ENCODE assay signal across 7 mouse cellular contexts in genomic region chr7:44983085-44983484, GRCm38 (mm10). TPM values are rescaled to one million over a fixed set of nuclear protein-coding genes. Genes with fewer than 3 reads are reported as not detected.
A peak's percentile ranks its signal among the peaks of the same experiment; 100 is the strongest.
DNase-seq lines count a peak whose midpoint lies in the region; ATAC-seq and TF ChIP-seq lines count a peak whose summit lies in the region.

No protein-coding gene starts in this region.

- H3K4me3 ChIP-seq in forebrain, postnatal 0 days (ENCODE audit: low read depth, low read length) = no peak overlapping the region
- no peak overlapping the region for H3K4me3 ChIP-seq in hindbrain, embryonic 11.5 days (ENCODE audit: low read depth, low read length)

- no peaks in the 10 kb centered on the region for H3K9me3 ChIP-seq in forebrain, postnatal 0 days (ENCODE audit: low read length)
- no peaks in the 10 kb centered on the region for H3K9me3 ChIP-seq in hindbrain, embryonic 11.5 days (ENCODE audit: control insufficient read depth, low read length)

- no peak overlapping the region for H3K4me2 ChIP-seq in forebrain, postnatal 0 days (ENCODE audit: low read depth)
- no peak overlapping the region for H3K4me2 ChIP-seq in hindbrain, embryonic 11.5 days (replicated peaks; ENCODE audit: low read depth, low read length)

- no peak overlapping the region for H3K27ac ChIP-seq in forebrain, postnatal 0 days (ENCODE audit: low read depth, low read length)
- H3K27ac ChIP-seq in hindbrain, embryonic 11.5 days (ENCODE audit: low read depth, low read length) = no peak overlapping the region

- no peak overlapping the region for H3K9ac ChIP-seq in forebrain, postnatal 0 days
- no peak overlapping the region for H3K9ac ChIP-seq in hindbrain, embryonic 11.5 days (ENCODE audit: low read depth, low read length)

- no peak for ATAC-seq in forebrain, postnatal 0 days
- ATAC-seq in hindbrain, embryonic 11.5 days (ENCODE audit: low FRiP score) = no peak

- H3K27me3 ChIP-seq in forebrain, postnatal 0 days (ENCODE audit: insufficient read depth, low read length) = no peaks in the 10 kb centered on the region
- H3K27me3 ChIP-seq in hindbrain, embryonic 11.5 days (ENCODE audit: control insufficient read depth, insufficient read depth, low read length) = no peaks in the 10 kb centered on the region

- WGBS in forebrain, postnatal 0 days = 27% methylated on average over 6 of the region's 6 CpGs
- 42% methylated on average over 6 of the region's 6 CpGs for WGBS in hindbrain, embryonic 11.5 days

- peaks cover 43% of the 10 kb centered on the region for H3K36me3 ChIP-seq in forebrain, postnatal 0 days (ENCODE audit: insufficient read depth)
- peaks cover 31% of the 10 kb centered on the region for H3K36me3 ChIP-seq in hindbrain, embryonic 11.5 days (ENCODE audit: control insufficient read depth, insufficient read depth, low read length)

- peak; percentile 73 for DNase-seq in Muller cell, postnatal 12 days (ENCODE audit: inconsistent ontology term)
- DNase-seq in c-Kit-positive CD71-positive TER-119-positive erythroid progenitor cells, embryonic 14.5 days (ENCODE audit: low spot score) = peak; percentile 79
- DNase-seq in forebrain, postnatal 0 days = peak; percentile 79
- peak; percentile 91 for DNase-seq in hindbrain, embryonic 11.5 days (ENCODE audit: low spot score)
- peak; percentile 72 to 87 for DNase-seq in left cerebral cortex, postnatal 10 days (ENCODE audit: extremely low spot score in 1 of 2, low spot score in 2 of 2)
- DNase-seq in mesoderm, embryonic 11.5 days (ENCODE audit: low read depth, low spot score) = peak; percentile 87
- peak; percentile 80 for DNase-seq in spleen, adult 12 weeks (ENCODE audit: low spot score)

- peak; percentile 87 for TF ChIP-seq CTCF in forebrain, postnatal 0 days (IDR thresholded peaks at IDR 0.05; ENCODE audit: low read depth)

- H3K4me1 ChIP-seq in forebrain, postnatal 0 days (ENCODE audit: insufficient read depth) = peaks cover 15% of the 10 kb centered on the region; the same call in 1 of the 2 replicates
- H3K4me1 ChIP-seq in hindbrain, embryonic 11.5 days (replicated peaks; ENCODE audit: control insufficient read depth, insufficient read depth, low read length) = peaks cover 3% of the 10 kb centered on the region; the same call in 1 of the 2 replicates

- intact Hi-C loops in left cerebral cortex, postnatal 10 days (cut with DNase I) = no loop called here

RNA-seq across cellular contexts. Expression of gene Prmt1, which starts 3.3 kb away (rescaled TPM):
- total RNA-seq in forebrain, postnatal 0 days (2014; rRNA removed) = 208 and 220 TPM in 2 replicates
- 598 and 639 TPM in 2 replicates for polyA plus RNA-seq in forebrain, postnatal 0 days (2015; fragmentation: Nextera tagmentation; extraction: Ambion mirVana)
- 249 and 259 TPM in 2 replicates for polyA plus RNA-seq in hindbrain, embryonic 11.5 days (2014; fragmentation: Nextera tagmentation; extraction: Ambion mirVana)
- total RNA-seq in left cerebral cortex, postnatal 10 days (2021) = 100 to 1,000 TPM; 253 to 257 TPM

RNA-seq across cellular contexts. Expression of gene Cpt1c, which starts 8.4 kb away (rescaled TPM):
- total RNA-seq in forebrain, postnatal 0 days (2014; rRNA removed) = 71.9 and 73.1 TPM in 2 replicates
- polyA plus RNA-seq in forebrain, postnatal 0 days (2015; fragmentation: Nextera tagmentation; extraction: Ambion mirVana) = 34.3 and 49.6 TPM in 2 replicates
- polyA plus RNA-seq in hindbrain, embryonic 11.5 days (2014; fragmentation: Nextera tagmentation; extraction: Ambion mirVana) = 23.4 and 23.5 TPM in 2 replicates
- 10 to 100 TPM; 93.4 to 95.5 TPM for total RNA-seq in left cerebral cortex, postnatal 10 days (2021)

RNA-seq across cellular contexts. Expression of gene Irf3, which starts 14.4 kb away (rescaled TPM):
- total RNA-seq in forebrain, postnatal 0 days (2014; rRNA removed) = 39.3 and 39.7 TPM in 2 replicates
- 23.1 and 24.0 TPM in 2 replicates for polyA plus RNA-seq in forebrain, postnatal 0 days (2015; fragmentation: Nextera tagmentation; extraction: Ambion mirVana)
- 59.6 and 63.9 TPM in 2 replicates for polyA plus RNA-seq in hindbrain, embryonic 11.5 days (2014; fragmentation: Nextera tagmentation; extraction: Ambion mirVana)
- 10 to 100 TPM; 25.5 to 32.2 TPM for total RNA-seq in left cerebral cortex, postnatal 10 days (2021)

RNA-seq across cellular contexts. Expression of gene Bcl2l12, which starts 15.4 kb away (rescaled TPM):
- total RNA-seq in forebrain, postnatal 0 days (2014; rRNA removed) = 7.5 and 7.9 TPM in 2 replicates
- polyA plus RNA-seq in forebrain, postnatal 0 days (2015; fragmentation: Nextera tagmentation; extraction: Ambion mirVana) = 7.8 and 8.5 TPM in 2 replicates
- polyA plus RNA-seq in hindbrain, embryonic 11.5 days (2014; fragmentation: Nextera tagmentation; extraction: Ambion mirVana) = 54.2 and 56.8 TPM in 2 replicates
- total RNA-seq in left cerebral cortex, postnatal 10 days (2021) = 1 to 10 TPM; 3.8 to 5.1 TPM

RNA-seq across cellular contexts. Expression of gene Scaf1, which starts 33.1 kb away (rescaled TPM):
- 58.7 and 72.5 TPM in 2 replicates for total RNA-seq in forebrain, postnatal 0 days (2014; rRNA removed)
- polyA plus RNA-seq in forebrain, postnatal 0 days (2015; fragmentation: Nextera tagmentation; extraction: Ambion mirVana) = 43.4 and 50.0 TPM in 2 replicates
- polyA plus RNA-seq in hindbrain, embryonic 11.5 days (2014; fragmentation: Nextera tagmentation; extraction: Ambion mirVana) = 44.0 and 49.6 TPM in 2 replicates
- 100 to 1,000 TPM; 156 to 160 TPM for total RNA-seq in left cerebral cortex, postnatal 10 days (2021)
